Mouse (Mus musculus) heart, embryonic 14.5 days (tissue): ENCODE measurements at regions not wholly inside any gene's neighbourhood (a gene's known extent, or its start where the extent isn't known, plus 50 kb on each side); places are given as distances from the start of the nearest gene placed in this dataset.

Experiments used
- ATAC-seq: fragments of 200-750 bp; cut with Nextera tagmentation; 2 replicates; pipeline ENCODE4 v1.8.0; 2017; ENCODE audit warnings: low read depth, moderate TSS enrichment; ENCODE audit not compliant: insufficient number of reproducible peaks, insufficient read depth, low FRiP score
- H3K27ac ChIP-seq, 2 experiments: fragments of 200-500 bp in 1 of 2; fragments of 300-500 bp in 1 of 2; sonication (generic) in 1 of 2; replicated peaks in 1 of 2; 2 replicates each; pipeline ENCODE4 v1.5.1; 2012 to 2014; ENCODE audit warnings: low read depth in 2 of 2, low read length in 2 of 2, control low read depth in 1 of 2, mild to moderate bottlenecking in 1 of 2, mixed read lengths in 1 of 2; ENCODE audit not compliant: control insufficient read depth in 1 of 2, insufficient read depth in 1 of 2
- H3K27me3 ChIP-seq: fragments of 300-500 bp; sonication (generic); 2 replicates; pipeline ENCODE4 v1.6.1; 2014; ENCODE audit warnings: mild to moderate bottlenecking, low read length, control low read depth; ENCODE audit not compliant: control insufficient read depth, insufficient read depth
- H3K36me3 ChIP-seq: fragments of 300-500 bp; sonication (generic); 2 replicates; pipeline ENCODE4 v1.6.1; 2014; ENCODE audit warnings: mild to moderate bottlenecking, control low read depth, low read length, mixed read lengths; ENCODE audit not compliant: control insufficient read depth, insufficient read depth
- H3K4me1 ChIP-seq, 2 experiments: fragments of 200-500 bp in 1 of 2; fragments of 300-500 bp in 1 of 2; sonication (generic) in 1 of 2; 2 replicates each; pipeline ENCODE4 v1.6.1; 2012 to 2014; ENCODE audit warnings: low read length in 2 of 2, control low read depth in 1 of 2, mixed read lengths in 1 of 2; ENCODE audit not compliant: control insufficient read depth in 2 of 2, insufficient read depth in 2 of 2
- H3K4me2 ChIP-seq: fragments of 300-500 bp; sonication (generic); 2 replicates; pipeline ENCODE4 v1.6.1; 2014; ENCODE audit warnings: mild to moderate bottlenecking, low read length
- H3K4me3 ChIP-seq, 2 experiments: fragments of 200-500 bp in 1 of 2; fragments of 300-500 bp in 1 of 2; sonication (generic) in 1 of 2; 2 replicates each; pipeline ENCODE4 v1.5.1; 2012 to 2014; ENCODE audit warnings: low read length in 2 of 2, mild to moderate bottlenecking in 2 of 2, control low read depth in 1 of 2, low read depth in 1 of 2, moderate library complexity in 1 of 2; ENCODE audit not compliant: control insufficient read depth in 1 of 2, insufficient read depth in 1 of 2
- H3K9ac ChIP-seq: fragments of 300-500 bp; sonication (generic); 2 replicates; pipeline ENCODE4 v1.6.1; 2014; ENCODE audit warnings: mild to moderate bottlenecking, low read length
- H3K9me3 ChIP-seq: fragments of 300-500 bp; sonication (generic); 2 replicates; pipeline ENCODE4 v1.6.1; 2016; ENCODE audit warnings: low read length, control low read depth; ENCODE audit not compliant: control insufficient read depth
- WGBS: fragments of 180-500 bp; shearing (Covaris S2); extraction: QIAGEN DNeasy Blood & Tissue Kit; methylation state at CpG from one replicate; pipeline ENCODE4 v1.1.7; 2014; 5-methylcytosine and 5-hydroxymethylcytosine counted together

DNA sequence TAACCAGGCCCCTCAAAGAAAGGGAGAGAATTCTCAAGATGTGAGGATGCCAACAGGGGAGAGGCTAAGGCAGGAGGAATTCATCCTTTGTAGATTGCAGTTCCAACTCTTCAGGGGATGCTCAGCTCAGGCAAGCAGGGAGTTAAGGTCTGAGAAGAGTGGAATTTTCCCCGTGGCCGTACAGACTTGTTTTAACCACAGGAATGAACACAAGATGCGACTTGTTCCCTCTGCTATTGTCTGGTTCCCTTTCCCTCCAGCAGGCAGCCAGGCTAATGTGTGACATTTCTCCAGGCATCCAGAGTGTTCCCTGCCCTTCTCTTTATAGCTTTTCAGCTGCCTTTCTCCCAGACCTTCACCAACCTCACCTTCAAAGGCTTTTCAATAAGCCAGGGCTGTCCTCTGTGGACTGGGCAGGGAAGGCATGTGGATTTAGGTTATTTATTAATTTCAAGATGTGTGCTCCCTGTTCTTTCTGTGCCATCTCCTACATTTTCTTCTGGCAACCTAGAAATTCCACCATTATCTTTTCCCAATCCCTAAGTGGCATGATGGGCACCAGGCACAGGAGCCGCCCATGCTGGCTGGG lies 198.6 kb upstream of the Camk1g start:
- WGBS, result 41% methylated on average over 4 of the region's 4 CpGs
- Histone ChIP-seq H3K36me3 (no peaks in the 10 kb centered on the region), H3K9me3 (no peaks in the 10 kb centered on the region), H3K27ac (no peak overlapping the region), H3K9ac (no peak overlapping the region), H3K4me3 (no peak overlapping the region), H3K4me1 (0 out of 4 replicates have a peak, but pooled peaks cover 0 to 2% of the 10 kb centered on the region in 2 experiments), H3K27me3 (no peaks in the 10 kb centered on the region; the same call in 1 of the 2 replicates), H3K4me2 (no peak overlapping the region)
- no peak for ATAC-seq

DNA sequence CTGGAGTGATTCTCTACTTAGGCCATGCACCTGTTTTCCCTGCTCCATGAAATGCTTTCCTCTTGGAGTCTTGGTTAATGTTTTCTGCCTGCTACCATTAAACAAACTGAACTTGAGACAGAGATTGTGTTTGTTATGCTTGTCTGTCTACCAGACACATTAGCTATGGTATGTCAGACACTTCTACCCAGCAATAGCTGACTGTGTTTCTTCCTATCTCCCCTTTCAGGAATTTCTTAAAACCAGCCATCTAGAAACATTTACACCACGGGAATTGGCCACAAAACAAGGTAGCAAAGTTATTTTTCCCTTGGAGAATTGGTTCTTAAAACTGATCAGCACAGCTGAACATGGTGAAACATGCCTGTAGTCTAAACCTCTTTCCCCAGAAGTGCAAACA lies 197.1 kb upstream of the Camk1g start:
- Histone ChIP-seq H3K36me3 (no peaks in the 10 kb centered on the region), H3K9me3 (no peaks in the 10 kb centered on the region), H3K4me1 (0 out of 4 replicates have a peak, but pooled peaks cover 0 to 2% of the 10 kb centered on the region in 2 experiments), H3K9ac (no peak overlapping the region), H3K27ac (no peak overlapping the region), H3K4me3 (no peak overlapping the region), H3K4me2 (no peak overlapping the region), H3K27me3 (no peaks in the 10 kb centered on the region; the same call in 1 of the 2 replicates)
- ATAC-seq, result no peak
- WGBS, result 58% methylated on average over 1 of the region's 1 CpGs

DNA sequence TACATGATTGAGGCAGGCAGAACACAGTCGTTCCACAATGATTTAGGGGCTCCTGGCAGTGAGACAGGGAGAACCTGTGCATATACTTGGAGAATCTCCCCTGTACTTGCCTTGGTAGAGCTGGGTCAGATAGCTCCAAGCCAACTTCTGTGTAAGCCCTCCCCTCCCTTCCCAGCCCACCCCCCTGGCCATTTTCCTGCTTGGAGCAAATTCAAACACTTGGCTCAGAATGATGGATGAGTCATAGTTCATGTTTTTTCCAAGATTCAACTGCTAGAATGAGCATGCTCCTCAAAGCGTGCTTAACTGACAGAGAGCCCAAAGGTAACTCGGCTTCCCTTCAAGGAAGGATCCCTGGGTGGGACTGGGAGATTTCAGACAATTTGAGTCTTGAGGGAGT lies 194.1 kb upstream of the Camk1g start:
- Histone ChIP-seq H3K4me2 (no peak overlapping the region), H3K27me3 (no peaks in the 10 kb centered on the region; the same call in 1 of the 2 replicates), H3K9me3 (no peaks in the 10 kb centered on the region), H3K27ac (no peak overlapping the region), H3K36me3 (no peaks in the 10 kb centered on the region), H3K9ac (no peak overlapping the region), H3K4me3 (no peak overlapping the region), H3K4me1 (0 out of 4 replicates have a peak, but pooled peaks cover 0 to 2% of the 10 kb centered on the region in 2 experiments)
- WGBS, result 68% methylated on average over 3 of the region's 3 CpGs
- no peak for ATAC-seq

DNA sequence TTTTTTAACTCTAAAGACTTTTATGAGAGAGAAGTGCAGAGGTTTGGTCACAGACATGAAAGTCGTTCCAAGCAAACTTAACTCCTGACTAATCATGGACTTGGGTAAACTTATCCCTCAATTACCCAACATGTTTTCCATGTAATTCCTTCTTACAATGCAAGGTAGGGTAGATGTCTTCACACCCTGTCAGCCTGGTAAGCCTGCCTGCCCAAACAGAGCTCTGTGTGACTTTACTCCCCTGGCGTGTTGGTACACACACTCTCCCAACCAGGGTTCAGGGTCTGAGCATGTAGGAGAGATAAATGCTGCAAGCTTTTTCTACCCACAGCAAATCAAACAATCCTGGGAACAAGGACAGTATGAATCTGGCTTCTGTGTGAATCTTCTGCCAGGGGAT lies 192.1 kb upstream of the Camk1g start:
- Histone ChIP-seq H3K9ac (no peak overlapping the region), H3K9me3 (no peaks in the 10 kb centered on the region), H3K4me3 (no peak overlapping the region), H3K27ac (no peak overlapping the region), H3K4me1 (peaks cover 4 to 8% of the 10 kb centered on the region in 2 experiments), H3K4me2 (no peak overlapping the region), H3K27me3 (no peaks in the 10 kb centered on the region), H3K36me3 (no peaks in the 10 kb centered on the region)
- ATAC-seq, result no peak
- 88% methylated on average over 2 of the region's 2 CpGs for WGBS

DNA sequence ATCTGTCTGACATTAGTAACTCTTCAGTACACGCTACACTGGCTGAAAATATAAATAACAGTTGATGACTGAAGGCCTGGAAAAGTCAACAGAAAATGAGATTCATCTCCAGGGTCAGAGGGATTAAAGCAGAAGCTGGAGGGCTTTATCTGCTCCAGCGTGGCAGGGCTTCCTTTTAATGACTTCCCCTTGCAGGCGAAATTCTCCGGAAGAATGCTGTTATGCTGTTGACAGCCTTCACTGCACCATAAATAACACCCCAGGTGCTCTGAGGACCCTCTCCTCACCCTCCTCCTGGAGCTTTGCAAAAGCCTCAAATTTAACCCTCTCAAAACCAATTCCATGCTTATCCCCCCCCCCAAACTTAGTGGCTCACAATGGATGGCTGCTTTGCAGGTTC lies 188.0 kb upstream of the Camk1g start:
- 4% methylated on average over 4 of the region's 4 CpGs for WGBS
- no peaks in the 10 kb centered on the region for H3K36me3 ChIP-seq
- H3K4me1 ChIP-seq, result peaks cover 2 to 8% of the 10 kb centered on the region in 2 experiments
- H3K9ac ChIP-seq, result no peak overlapping the region
- no peak overlapping the region for H3K27ac ChIP-seq
- no peaks in the 10 kb centered on the region for H3K27me3 ChIP-seq
- no peak for ATAC-seq
- no peaks in the 10 kb centered on the region for H3K9me3 ChIP-seq
- H3K4me3 ChIP-seq, result no peak overlapping the region
- no peak overlapping the region for H3K4me2 ChIP-seq

DNA sequence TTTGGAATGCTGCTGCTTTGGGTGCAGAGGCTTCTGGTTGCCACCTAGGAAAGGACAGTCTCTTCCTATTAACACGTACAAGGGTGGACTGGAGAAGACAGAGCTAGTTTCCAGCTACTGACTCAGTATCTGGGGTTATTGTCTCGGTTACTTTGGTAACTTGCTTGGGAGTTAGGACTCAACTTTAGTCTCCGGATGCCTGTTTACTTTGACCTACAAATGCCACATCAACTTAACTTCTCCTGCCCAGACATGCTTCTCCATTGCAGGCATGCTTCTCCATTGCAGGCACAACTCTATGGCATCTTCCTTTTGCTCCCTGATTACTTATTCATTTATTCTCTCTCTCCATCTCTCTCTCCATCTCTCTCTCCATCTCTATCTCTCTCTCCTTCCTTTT lies 184.6 kb upstream of the Camk1g start:
- Histone ChIP-seq H3K27me3 (no peaks in the 10 kb centered on the region), H3K4me2 (no peak overlapping the region), H3K36me3 (no peaks in the 10 kb centered on the region), H3K9me3 (no peaks in the 10 kb centered on the region), H3K4me1 (peaks cover 12 to 19% of the 10 kb centered on the region in 2 experiments), H3K27ac (no peak overlapping the region), H3K4me3 (no peak overlapping the region), H3K9ac (no peak overlapping the region)
- WGBS, result 80% methylated on average over 3 of the region's 3 CpGs
- no peak for ATAC-seq

DNA sequence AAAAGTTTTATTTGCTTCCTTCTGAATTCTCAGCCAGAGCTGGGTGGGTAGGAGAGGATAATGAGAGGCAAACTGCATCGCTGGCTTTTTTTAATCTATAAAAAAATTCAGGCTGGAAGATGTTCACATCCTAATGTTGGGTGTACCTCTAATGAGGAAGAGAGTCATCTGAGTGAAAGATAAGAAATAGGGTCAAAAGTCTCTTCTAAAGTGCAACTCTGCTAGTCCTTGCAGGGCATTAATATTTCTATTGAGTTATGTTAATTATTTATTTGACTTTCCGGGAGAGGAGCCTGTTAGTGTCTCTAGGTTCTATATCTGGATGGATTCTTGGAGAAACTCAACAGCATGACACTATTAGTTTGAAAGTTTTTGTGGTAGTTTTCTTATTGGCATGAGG lies 182.2 kb upstream of the Camk1g start:
- Histone ChIP-seq H3K27ac (no peak overlapping the region), H3K36me3 (no peaks in the 10 kb centered on the region), H3K9me3 (no peaks in the 10 kb centered on the region), H3K4me3 (no peak overlapping the region), H3K9ac (no peak overlapping the region), H3K4me1 (peaks cover 9 to 11% of the 10 kb centered on the region in 2 experiments), H3K27me3 (no peaks in the 10 kb centered on the region), H3K4me2 (no peak overlapping the region)
- WGBS, result 77% methylated on average over 2 of the region's 2 CpGs
- ATAC-seq, result no peak

DNA sequence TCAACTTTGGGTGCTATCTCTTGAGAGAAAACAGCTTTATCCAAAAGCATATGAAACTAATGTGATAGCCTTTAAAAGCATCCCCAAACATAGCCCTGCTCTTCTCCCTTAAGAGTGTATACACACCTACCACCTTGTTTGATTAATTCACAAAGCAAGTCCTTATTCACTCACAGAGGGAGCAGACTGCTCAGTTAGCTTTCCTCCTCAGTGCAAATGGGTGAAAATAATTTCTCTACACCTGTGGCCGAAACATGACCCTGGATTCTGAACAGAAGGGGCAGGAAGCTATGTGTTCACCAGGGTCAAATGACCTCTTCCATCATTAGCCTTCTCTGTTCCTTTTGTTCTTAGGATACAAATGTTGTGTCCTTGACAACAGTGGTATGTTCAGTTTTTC lies 181.2 kb upstream of the Camk1g start:
- ATAC-seq, result no peak
- Histone ChIP-seq H3K27ac (no peak overlapping the region), H3K27me3 (no peaks in the 10 kb centered on the region), H3K9ac (no peak overlapping the region), H3K4me1 (peaks cover 9 to 11% of the 10 kb centered on the region in 2 experiments), H3K9me3 (no peaks in the 10 kb centered on the region), H3K4me3 (no peak overlapping the region), H3K4me2 (no peak overlapping the region), H3K36me3 (no peaks in the 10 kb centered on the region)
- WGBS, result 91% methylated on average over 1 of the region's 1 CpGs
